Mouse (Mus musculus) c-Kit-negative CD71-positive TER-119-positive erythroid progenitor cells, embryonic 14.5 days (primary cell): ENCODE data around the gene Mc3r.
A peak's percentile ranks its signal among the peaks of the same experiment; 100 is the strongest.

Experiments
- DNase-seq: peaks from one replicate; pipeline ENCODE4 v3.0.0-alpha.2; 2013; ENCODE audit warnings: low read depth, low spot score

Mc3r gene

DNA sequence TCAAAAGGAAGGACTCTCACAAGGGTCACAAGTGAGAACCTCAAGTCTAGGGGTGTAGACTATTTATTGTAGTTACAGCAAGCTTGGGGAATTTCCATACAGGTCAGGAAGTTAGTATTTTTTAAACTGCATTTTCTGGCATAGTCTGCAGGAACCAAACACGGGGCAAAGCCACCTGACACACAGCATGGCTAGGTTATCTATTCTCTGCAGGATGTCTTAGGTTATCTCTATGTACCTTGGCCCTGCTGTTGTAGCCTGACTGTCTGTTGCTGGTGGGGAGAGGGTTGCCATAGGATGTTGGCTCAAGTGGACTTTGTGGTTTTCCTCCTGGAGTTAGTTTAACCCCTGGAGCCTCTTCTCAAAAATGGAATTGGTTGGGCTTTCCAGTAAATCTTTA, 49.8 kb downstream of the Mc3r start:
- DNase-seq, result peak; percentile 49

GRCm38 (mm10) chr2:172298542-172298941, 50.2 kb downstream of the Mc3r start:
- no peak for DNase-seq

- no peak for DNase-seq
Observed at GRCm38 (mm10) chr2:172299126-172299921, 51.0 kb downstream of the Mc3r start.
